Mouse (Mus musculus): ENCODE data around the gene Gm8332. TPM values are rescaled to one million over a fixed set of nuclear protein-coding genes. Genes with fewer than 3 reads are reported as not detected.

The Gm8332 gene
- polyA plus RNA-seq (2014; fragmentation: Illumina TruSeq; extraction: RNeasy Lipid Tissue Mini Kit (QIAGEN cat#74804); ENCODE audit: insufficient read depth, low read depth, low replicate concordance): not detected

GRCm38 (mm10) chr12:88250000-88250399 is at the start of gene Gm8332:
Gene Gm8332 (minus strand): TSS chr12:88250100.

GRCm38 (mm10) chr12:88274400-88274799 is 24.5 kb upstream of the Gm8332 start, which contains the start of gene Gm5662:
Gene Gm5662 (minus strand): TSS chr12:88274500.

Other genes starting within 250 kb of the Gm8332 start
- not detected for gene Gm2075, start 238.3 kb downstream of the Gm8332 start, polyA plus RNA-seq (2014; fragmentation: Illumina TruSeq; extraction: RNeasy Lipid Tissue Mini Kit (QIAGEN cat#74804); ENCODE audit: insufficient read depth, low read depth, low replicate concordance)
- not detected for gene Gm6803, start 231.3 kb downstream of the Gm8332 start, polyA plus RNA-seq (2014; fragmentation: Illumina TruSeq; extraction: RNeasy Lipid Tissue Mini Kit (QIAGEN cat#74804); ENCODE audit: insufficient read depth, low read depth, low replicate concordance)
- gene Gm2056, start 223.1 kb downstream of the Gm8332 start, polyA plus RNA-seq (2014; fragmentation: Illumina TruSeq; extraction: RNeasy Lipid Tissue Mini Kit (QIAGEN cat#74804); ENCODE audit: insufficient read depth, low read depth, low replicate concordance): not detected
- gene Gm16368, start 166.4 kb downstream of the Gm8332 start, polyA plus RNA-seq (2014; fragmentation: Illumina TruSeq; extraction: RNeasy Lipid Tissue Mini Kit (QIAGEN cat#74804); ENCODE audit: insufficient read depth, low read depth, low replicate concordance): not detected
- not detected for gene Gm10436, start 68.0 kb downstream of the Gm8332 start, polyA plus RNA-seq (2014; fragmentation: Illumina TruSeq; extraction: RNeasy Lipid Tissue Mini Kit (QIAGEN cat#74804); ENCODE audit: insufficient read depth, low read depth, low replicate concordance)
- not detected for gene Gm5662, start 24.4 kb upstream of the Gm8332 start, polyA plus RNA-seq (2014; fragmentation: Illumina TruSeq; extraction: RNeasy Lipid Tissue Mini Kit (QIAGEN cat#74804); ENCODE audit: insufficient read depth, low read depth, low replicate concordance)
- gene Gm5039, start 73.9 kb upstream of the Gm8332 start, polyA plus RNA-seq (2014; fragmentation: Illumina TruSeq; extraction: RNeasy Lipid Tissue Mini Kit (QIAGEN cat#74804); ENCODE audit: insufficient read depth, low read depth, low replicate concordance): not detected
- gene Adck1, start 110.5 kb upstream of the Gm8332 start, polyA plus RNA-seq (2014; fragmentation: Illumina TruSeq; extraction: RNeasy Lipid Tissue Mini Kit (QIAGEN cat#74804); ENCODE audit: insufficient read depth, low read depth, low replicate concordance): 9.2 TPM

Measured in lung, adult 10 weeks (tissue).